Mouse (Mus musculus) embryonic facial prominence, embryonic 15.5 days (tissue): Measurements from ENCODE around the gene Bloc1s4. TPM values are rescaled to one million over a fixed set of nuclear protein-coding genes. Genes with fewer than 3 reads are reported as not detected.
A peak's percentile ranks its signal among the peaks of the same experiment; 100 is the strongest.

ENCODE experiments used
- ATAC-seq: fragments of 200-750 bp; cut with Nextera tagmentation; 2 replicates; pipeline ENCODE4 v1.8.0; 2017; ENCODE audit warnings: low read depth, moderate TSS enrichment; ENCODE audit not compliant: insufficient number of reproducible peaks, low FRiP score, low TSS enrichment
- H3K27ac ChIP-seq: fragments of 300-500 bp; sonication (generic); replicated peaks from 2 replicates; pipeline ENCODE4 v1.5.1; 2015; ENCODE audit warnings: mild to moderate bottlenecking, inconsistent platforms
- H3K27me3 ChIP-seq: fragments of 300-500 bp; sonication (generic); 2 replicates; pipeline ENCODE4 v1.6.1; 2015; ENCODE audit warnings: inconsistent platforms
- H3K36me3 ChIP-seq: fragments of 300-500 bp; sonication (generic); 2 replicates; pipeline ENCODE4 v1.6.1; 2015; ENCODE audit warnings: mild to moderate bottlenecking, inconsistent platforms
- H3K4me1 ChIP-seq: fragments of 300-500 bp; sonication (generic); 2 replicates; pipeline ENCODE4 v1.6.1; 2015; ENCODE audit warnings: inconsistent platforms
- H3K4me2 ChIP-seq: fragments of 300-500 bp; sonication (generic); replicated peaks from 2 replicates; pipeline ENCODE4 v1.6.1; 2015; ENCODE audit warnings: mild to moderate bottlenecking, inconsistent platforms
- H3K4me3 ChIP-seq: fragments of 300-500 bp; sonication (generic); replicated peaks from 2 replicates; pipeline ENCODE4 v1.5.1; 2015; ENCODE audit warnings: mild to moderate bottlenecking, inconsistent platforms
- H3K9ac ChIP-seq: fragments of 300-500 bp; sonication (generic); 2 replicates; pipeline ENCODE4 v1.6.1; 2015; ENCODE audit warnings: inconsistent platforms
- H3K9me3 ChIP-seq: fragments of 300-500 bp; sonication (generic); replicated peaks from 2 replicates; pipeline ENCODE4 v1.6.1; 2016; ENCODE audit warnings: inconsistent platforms
- WGBS: fragments of 180-500 bp; shearing (Covaris S2); methylation state at CpG from one replicate; pipeline ENCODE4 v1.1.7; 2015; 5-methylcytosine and 5-hydroxymethylcytosine counted together
- polyA plus RNA-seq: library from polyadenylated mRNA; unstranded; fragments of >200 nt; fragmentation: Nextera tagmentation; extraction: Ambion mirVana; gene quantifications from 2 replicates; pipeline ENCODE4 v1.2.1, GENCODE M21; 2015

Gene Bloc1s4
- polyA plus RNA-seq, 1 experiment from 2014 or later: 31.2 TPM

- 80% methylated on average over 5 of the region's 5 CpGs for WGBS
- no peak overlapping the region for H3K9ac ChIP-seq
- ATAC-seq: no peak
- no peak overlapping the region for H3K27ac ChIP-seq
- no peaks in the 10 kb centered on the region for H3K9me3 ChIP-seq
- H3K4me3 ChIP-seq: no peak overlapping the region
- no peaks in the 10 kb centered on the region for H3K27me3 ChIP-seq
- 0 out of 2 replicates have a peak, but pooled peaks cover 3% of the 10 kb centered on the region for H3K4me1 ChIP-seq
- H3K36me3 ChIP-seq: no peaks in the 10 kb centered on the region
- no peak overlapping the region for H3K4me2 ChIP-seq
Observed at GRCm38 (mm10) chr5:36772586-36772985, 24.1 kb upstream of the Bloc1s4 start.

- H3K4me3 ChIP-seq: no peak overlapping the region
- WGBS: 66% methylated on average over 3 of the region's 3 CpGs
- H3K9ac ChIP-seq: no peak overlapping the region
- H3K4me1 ChIP-seq: peaks cover 7% of the 10 kb centered on the region; the same call in 1 of the 2 replicates
- H3K4me2 ChIP-seq: no peak overlapping the region
- no peaks in the 10 kb centered on the region for H3K27me3 ChIP-seq
- no peaks in the 10 kb centered on the region for H3K9me3 ChIP-seq
- no peak overlapping the region for H3K27ac ChIP-seq
- no peak for ATAC-seq
- no peaks in the 10 kb centered on the region for H3K36me3 ChIP-seq
Observed at GRCm38 (mm10) chr5:36769603-36770002, 21.2 kb upstream of the Bloc1s4 start.

GRCm38 (mm10) chr5:36766958-36767703 lies 18.7 kb upstream of the Bloc1s4 start:
- Histone ChIP-seq H3K36me3 (no peaks in the 10 kb centered on the region), H3K4me2 (no peak overlapping the region), H3K4me3 (no peak overlapping the region), H3K27ac (no peak overlapping the region), H3K4me1 (peaks cover 19% of the 10 kb centered on the region; the same call in 1 of the 2 replicates), H3K9me3 (no peaks in the 10 kb centered on the region), H3K27me3 (no peaks in the 10 kb centered on the region), H3K9ac (no peak overlapping the region)
- 28% methylated on average over 10 of the region's 10 CpGs for WGBS
- ATAC-seq: no peak

- Histone ChIP-seq H3K27me3 (no peaks in the 10 kb centered on the region), H3K36me3 (no peaks in the 10 kb centered on the region), H3K4me2 (no peak overlapping the region), H3K9me3 (no peaks in the 10 kb centered on the region), H3K27ac (no peak overlapping the region), H3K4me1 (peaks cover 12% of the 10 kb centered on the region; the same call in 1 of the 2 replicates), H3K9ac (no peak overlapping the region), H3K4me3 (no peak overlapping the region)
- no peak for ATAC-seq
- WGBS: 50% methylated on average over 4 of the region's 4 CpGs
Observed at GRCm38 (mm10) chr5:36759848-36760247, 11.4 kb upstream of the Bloc1s4 start.

- no peaks in the 10 kb centered on the region for H3K4me1 ChIP-seq
- 68% methylated on average over 5 of the region's 5 CpGs for WGBS
- no peaks in the 10 kb centered on the region for H3K9me3 ChIP-seq
- ATAC-seq: no peak
- no peak overlapping the region for H3K4me3 ChIP-seq
- H3K4me2 ChIP-seq: no peak overlapping the region
- no peak overlapping the region for H3K9ac ChIP-seq
- H3K27ac ChIP-seq: no peak overlapping the region
- H3K36me3 ChIP-seq: no peaks in the 10 kb centered on the region
- no peaks in the 10 kb centered on the region for H3K27me3 ChIP-seq
Observed at GRCm38 (mm10) chr5:36757033-36757432, 8.6 kb upstream of the Bloc1s4 start.

- no peak for ATAC-seq
Observed at GRCm38 (mm10) chr5:36750119-36751078, 1.9 kb upstream of the Bloc1s4 start.

GRCm38 (mm10) chr5:36747794-36748535 lies 485 bp downstream of the Bloc1s4 start:
- Histone ChIP-seq H3K27ac (no peak overlapping the region), H3K4me1 (peaks cover 19% of the 10 kb centered on the region), H3K36me3 (no peaks in the 10 kb centered on the region), H3K9me3 (no peaks in the 10 kb centered on the region), H3K4me2 (peak overlapping the region; percentile 93), H3K27me3 (peaks cover 3% of the 10 kb centered on the region), H3K9ac (peak overlapping the region; percentile 69), H3K4me3 (peak overlapping the region; percentile 80)
- 1% methylated on average over 75 of the region's 76 CpGs for WGBS
- no peak; the same call in 1 of the 2 replicates for ATAC-seq

More at GRCm38 (mm10) chr5:36750119-36751078, 1.9 kb upstream of the Bloc1s4 start:
- Histone ChIP-seq H3K27ac (no peak overlapping the region), H3K4me3 (no peak overlapping the region), H3K9ac (no peak overlapping the region), H3K36me3 (no peaks in the 10 kb centered on the region), H3K9me3 (no peaks in the 10 kb centered on the region), H3K27me3 (peaks cover 3% of the 10 kb centered on the region), H3K4me2 (no peak overlapping the region), H3K4me1 (peaks cover 19% of the 10 kb centered on the region)
- 74% methylated on average over 9 of the region's 9 CpGs for WGBS

GRCm38 (mm10) chr5:36747071-36747470 lies 1.4 kb downstream of the Bloc1s4 start:
- ATAC-seq: no peak
- WGBS: 81% methylated on average over 7 of the region's 7 CpGs
- Histone ChIP-seq H3K27ac (no peak overlapping the region), H3K4me3 (peak overlapping the region; percentile 80), H3K9me3 (no peaks in the 10 kb centered on the region), H3K4me1 (peaks cover 19% of the 10 kb centered on the region), H3K4me2 (peak overlapping the region; percentile 93), H3K36me3 (no peaks in the 10 kb centered on the region), H3K27me3 (peaks cover 3% of the 10 kb centered on the region), H3K9ac (no peak overlapping the region)

- Histone ChIP-seq H3K9me3 (no peaks in the 10 kb centered on the region), H3K27ac (no peak overlapping the region), H3K27me3 (no peaks in the 10 kb centered on the region), H3K4me1 (peaks cover 14% of the 10 kb centered on the region), H3K4me2 (0 out of 2 replicates have a peak overlapping the region, but pooled peaks have one; percentile 13), H3K9ac (no peak overlapping the region), H3K36me3 (no peaks in the 10 kb centered on the region), H3K4me3 (no peak overlapping the region)
- ATAC-seq: no peak
- 38% methylated on average over 16 of the region's 16 CpGs for WGBS
Observed at GRCm38 (mm10) chr5:36742126-36742848, 6.2 kb downstream of the Bloc1s4 start.

- H3K4me1 ChIP-seq: no peaks in the 10 kb centered on the region
Observed at GRCm38 (mm10) chr5:36739829-36740228, 8.6 kb downstream of the Bloc1s4 start.

More at GRCm38 (mm10) chr5:36739829-36740228, 8.6 kb downstream of the Bloc1s4 start:
- H3K27me3 ChIP-seq: no peaks in the 10 kb centered on the region
- no peaks in the 10 kb centered on the region for H3K36me3 ChIP-seq
- WGBS: 46% methylated on average over 4 of the region's 4 CpGs
- no peaks in the 10 kb centered on the region for H3K9me3 ChIP-seq
- H3K4me2 ChIP-seq: no peak overlapping the region
- no peak overlapping the region for H3K4me3 ChIP-seq
- H3K27ac ChIP-seq: no peak overlapping the region
- H3K9ac ChIP-seq: no peak overlapping the region
- ATAC-seq: no peak
